Mouse (Mus musculus) liver, embryonic 11.5 days (tissue): ENCODE measurements around the gene Atp8b3. TPM values are rescaled to one million over a fixed set of nuclear protein-coding genes. Genes with fewer than 3 reads are reported as not detected.

Source experiments
- ATAC-seq: fragments of 200-750 bp; cut with Nextera tagmentation; replicated peaks from 2 replicates; pipeline ENCODE4 v1.8.0; 2017; ENCODE audit warnings: moderate number of reproducible peaks, mild to moderate bottlenecking, moderate TSS enrichment, moderate library complexity; ENCODE audit not compliant: low FRiP score
- DNase-seq: peaks from one replicate; pipeline ENCODE4 v3.0.0-alpha.2; 2017; ENCODE audit warnings: low spot score
- H3K27ac ChIP-seq: fragments of 300-500 bp; sonication (generic); 2 replicates; pipeline ENCODE4 v1.5.1; 2014; ENCODE audit warnings: mild to moderate bottlenecking, low read depth, low read length, control low read depth
- H3K27me3 ChIP-seq: fragments of 300-500 bp; sonication (generic); replicated peaks from 2 replicates; pipeline ENCODE4 v1.6.1; 2014; ENCODE audit warnings: low read length, mixed read lengths; ENCODE audit not compliant: control insufficient read depth, insufficient read depth
- H3K36me3 ChIP-seq: fragments of 300-500 bp; sonication (generic); 2 replicates; pipeline ENCODE4 v1.6.1; 2014; ENCODE audit warnings: mild to moderate bottlenecking, low read length, moderate library complexity, mixed read lengths; ENCODE audit not compliant: control insufficient read depth, insufficient read depth
- H3K4me1 ChIP-seq: fragments of 300-500 bp; sonication (generic); replicated peaks from 2 replicates; pipeline ENCODE4 v1.6.1; 2014; ENCODE audit warnings: low read length, mixed read lengths; ENCODE audit not compliant: control insufficient read depth, insufficient read depth
- H3K4me2 ChIP-seq: fragments of 300-500 bp; sonication (generic); 2 replicates; pipeline ENCODE4 v1.6.1; 2014; ENCODE audit warnings: mild to moderate bottlenecking, control low read depth, moderate library complexity
- H3K4me3 ChIP-seq: fragments of 300-500 bp; sonication (generic); 2 replicates; pipeline ENCODE4 v1.5.1; 2014; ENCODE audit warnings: low read depth, low read length, control low read depth
- H3K9ac ChIP-seq: fragments of 300-500 bp; sonication (generic); 2 replicates; pipeline ENCODE4 v1.6.1; 2014; ENCODE audit warnings: low read depth, low read length, control low read depth
- H3K9me3 ChIP-seq: fragments of 300-500 bp; sonication (generic); 2 replicates; pipeline ENCODE4 v1.6.1; 2016; ENCODE audit warnings: low read length, inconsistent platforms, mixed read lengths; ENCODE audit not compliant: control insufficient read depth
- WGBS: fragments of 180-500 bp; shearing (Covaris S2); extraction: QIAGEN DNeasy Blood & Tissue Kit; methylation state at CpG from one replicate; pipeline ENCODE4 v1.1.7; 2014; 5-methylcytosine and 5-hydroxymethylcytosine counted together
- polyA plus RNA-seq: library from polyadenylated mRNA; unstranded; fragments of >200 nt; fragmentation: Nextera tagmentation; extraction: Ambion mirVana; gene quantifications from 2 replicates; pipeline ENCODE4 v1.2.1, GENCODE M21; 2014

Atp8b3 gene
- polyA plus RNA-seq, 1 experiment from 2014 or later = 0.12 TPM

DNA sequence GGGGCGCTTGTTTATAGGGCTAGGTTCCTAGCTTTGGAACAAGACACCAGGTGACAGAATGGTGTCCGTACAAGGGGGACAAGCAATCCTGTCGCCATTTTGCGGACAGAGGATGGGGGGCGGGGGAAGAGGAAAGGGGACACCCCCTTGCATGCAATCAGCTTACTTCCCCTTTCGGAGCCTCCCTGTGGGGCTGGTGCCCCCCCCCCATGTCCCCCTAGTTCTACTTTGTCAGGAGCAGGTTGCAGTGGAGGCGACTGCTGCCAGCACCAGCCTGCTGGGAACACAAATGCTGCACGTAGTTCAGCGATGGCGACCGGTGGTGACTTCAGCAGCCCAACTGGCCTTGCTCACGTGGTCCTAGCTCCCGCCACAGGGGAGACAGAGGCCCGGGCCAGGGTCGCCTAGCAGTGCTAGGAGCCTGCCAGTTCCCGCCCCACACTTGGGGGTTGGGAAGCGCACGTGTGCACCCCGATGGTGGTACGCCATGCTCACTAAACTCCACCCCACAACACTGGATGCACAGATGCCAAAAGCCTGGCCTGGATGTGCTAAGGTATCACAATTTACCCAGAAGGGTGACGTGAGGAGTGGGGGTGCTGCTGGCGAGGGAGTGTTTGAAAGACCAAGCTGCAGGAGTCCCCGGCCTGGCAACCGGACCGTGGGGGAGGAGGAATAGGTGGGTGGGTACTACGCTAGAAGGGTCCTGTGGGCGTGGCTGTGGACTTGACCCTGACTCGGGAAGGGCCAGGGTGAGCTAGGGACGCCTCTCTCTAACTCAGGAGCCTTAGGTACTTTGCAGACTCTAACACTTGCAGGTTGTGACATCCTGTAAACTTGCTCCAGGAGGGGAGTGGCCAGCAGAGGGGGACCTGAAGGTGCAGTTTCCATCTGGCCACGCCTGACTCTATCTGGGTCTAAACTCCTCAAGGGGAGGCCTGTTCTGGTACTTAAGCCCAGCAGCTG is 32.2 kb upstream of the Atp8b3 start:
- Histone ChIP-seq H3K4me1 (peaks cover 76% of the 10 kb centered on the region), H3K9ac (peak overlapping the region; percentile 69), H3K4me3 (peak overlapping the region; percentile 50), H3K4me2 (peak overlapping the region; percentile 97), H3K36me3 (peaks cover 6% of the 10 kb centered on the region), H3K27me3 (no peaks in the 10 kb centered on the region), H3K9me3 (no peaks in the 10 kb centered on the region), H3K27ac (peak overlapping the region; percentile 95)
- DNase-seq = no peak
- WGBS = 18% methylated on average over 30 of the region's 30 CpGs
- peak; percentile 61 for ATAC-seq

DNA sequence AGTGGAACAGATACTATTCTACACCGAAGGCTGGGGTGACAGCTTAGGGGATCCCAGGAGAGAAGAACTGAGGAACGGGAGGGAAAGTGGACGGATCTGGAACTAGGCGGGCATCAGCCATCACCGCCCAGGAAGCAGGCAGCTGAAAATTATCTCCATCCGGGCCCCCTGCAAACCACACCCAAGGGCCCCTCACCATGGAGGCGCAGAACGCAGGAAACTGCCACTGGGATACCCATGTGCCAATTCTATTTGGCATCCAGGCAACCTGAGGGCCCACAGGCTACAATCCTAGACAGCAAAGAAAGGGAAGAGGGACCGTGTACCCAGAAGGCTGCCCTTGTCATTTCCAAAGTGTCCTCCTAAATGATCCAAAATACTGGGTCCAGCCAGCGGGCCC is 31.5 kb upstream of the Atp8b3 start:
- ATAC-seq = no peak

DNA sequence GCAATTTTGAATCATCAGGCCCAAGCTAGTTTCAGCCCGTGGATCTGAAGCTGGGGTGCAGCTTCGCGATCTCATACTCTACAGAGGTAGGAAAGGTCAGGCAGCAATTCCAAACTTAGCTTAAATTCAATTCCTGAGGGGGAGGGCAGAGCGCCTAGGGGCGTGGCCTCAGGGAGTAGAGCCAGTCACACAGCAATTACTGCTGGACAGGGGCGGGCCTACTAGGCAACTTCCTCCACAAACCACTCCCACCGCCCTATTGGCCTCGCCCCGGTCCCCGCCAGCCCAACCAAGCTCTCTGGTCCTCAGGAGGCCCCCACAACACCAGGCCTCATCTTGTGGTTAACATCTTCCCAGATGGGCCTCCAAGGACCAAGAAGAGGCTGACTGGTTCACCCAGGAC is 30.7 kb upstream of the Atp8b3 start:
- H3K36me3 ChIP-seq = peaks cover 6% of the 10 kb centered on the region
- H3K4me2 ChIP-seq = peak overlapping the region; percentile 97
- H3K27me3 ChIP-seq = no peaks in the 10 kb centered on the region
- peak overlapping the region; percentile 69 for H3K9ac ChIP-seq
- ATAC-seq (peak; percentile 79), DNase-seq (peak; percentile 81)
- peaks cover 61% of the 10 kb centered on the region for H3K4me1 ChIP-seq
- peak overlapping the region; percentile 95 for H3K27ac ChIP-seq
- 11% methylated on average over 10 of the region's 10 CpGs for WGBS
- peak overlapping the region; percentile 50 for H3K4me3 ChIP-seq
- no peaks in the 10 kb centered on the region for H3K9me3 ChIP-seq

More for the DNA sequence above, 31.5 kb upstream of the Atp8b3 start:
- H3K36me3 ChIP-seq = peaks cover 6% of the 10 kb centered on the region
- peaks cover 68% of the 10 kb centered on the region for H3K4me1 ChIP-seq
- peak overlapping the region; percentile 50 for H3K4me3 ChIP-seq
- peak overlapping the region; percentile 95 for H3K27ac ChIP-seq
- no peak for DNase-seq
- H3K9ac ChIP-seq = peak overlapping the region; percentile 69
- H3K4me2 ChIP-seq = peak overlapping the region; percentile 97
- 52% methylated on average over 10 of the region's 10 CpGs for WGBS
- no peaks in the 10 kb centered on the region for H3K9me3 ChIP-seq
- H3K27me3 ChIP-seq = no peaks in the 10 kb centered on the region

DNA sequence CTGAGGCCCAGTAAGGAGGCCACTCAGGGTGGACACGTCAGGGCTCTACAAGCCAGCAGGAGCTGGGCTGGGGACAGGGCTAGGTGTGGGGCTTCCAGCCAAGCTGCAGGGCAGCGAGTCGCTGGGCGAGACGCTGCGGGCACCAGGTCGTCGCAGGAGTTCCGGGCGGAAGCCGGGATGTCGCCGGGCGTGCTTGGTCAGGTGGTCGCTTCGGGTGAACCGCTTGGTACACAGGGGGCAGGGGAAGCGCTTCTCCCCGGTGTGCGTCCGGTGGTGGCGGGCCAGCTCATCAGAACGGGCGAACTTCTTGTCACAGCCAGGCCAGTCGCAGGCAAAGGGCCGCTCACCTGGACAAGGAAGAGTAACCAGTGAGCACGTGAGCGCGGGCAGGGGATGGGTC is 30.0 kb upstream of the Atp8b3 start:
- H3K36me3 ChIP-seq = peaks cover 6% of the 10 kb centered on the region
- no peak for DNase-seq
- no peaks in the 10 kb centered on the region for H3K27me3 ChIP-seq
- no peak overlapping the region for H3K4me3 ChIP-seq
- H3K27ac ChIP-seq = peak overlapping the region; percentile 95; the same call in 1 of the 2 replicates
- no peaks in the 10 kb centered on the region for H3K9me3 ChIP-seq
- no peak for ATAC-seq
- 94% methylated on average over 29 of the region's 29 CpGs for WGBS
- no peak overlapping the region for H3K9ac ChIP-seq
- H3K4me2 ChIP-seq = peak overlapping the region; percentile 97
- peaks cover 53% of the 10 kb centered on the region for H3K4me1 ChIP-seq

DNA sequence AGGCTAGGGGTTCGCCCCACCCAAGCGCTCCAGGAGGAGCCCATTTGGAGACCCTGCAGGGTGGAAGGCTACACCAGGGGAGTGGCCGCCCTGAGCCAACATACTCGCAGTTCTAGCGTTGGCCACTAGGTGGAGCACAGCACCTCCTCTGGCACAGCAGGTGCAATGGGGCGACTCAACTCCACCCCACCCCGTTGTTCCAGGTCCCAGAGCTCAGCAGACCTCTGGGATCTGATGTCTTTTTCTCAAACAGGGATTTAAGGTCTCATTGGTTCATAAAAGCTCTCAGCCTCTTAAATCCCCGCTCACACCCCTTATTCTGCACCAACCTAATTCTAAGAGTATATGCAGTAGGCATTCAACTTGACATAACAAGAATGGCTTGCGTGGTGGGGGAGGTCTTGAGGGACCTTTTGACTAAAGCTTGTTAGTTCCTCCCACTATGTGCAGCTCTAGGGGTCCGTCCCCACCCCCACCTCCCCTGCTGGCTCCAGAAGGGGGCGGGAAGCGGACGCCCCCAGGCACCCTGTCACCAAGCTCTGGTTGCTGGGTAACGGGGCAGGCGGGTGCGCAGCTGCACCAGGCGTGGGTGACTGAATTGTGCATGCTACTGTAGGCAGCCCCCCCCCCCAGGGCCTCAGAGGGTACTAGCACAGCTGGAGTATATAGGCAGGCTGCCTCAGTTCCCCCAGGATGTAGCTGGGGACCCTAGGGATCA is 27.6 kb upstream of the Atp8b3 start:
- Histone ChIP-seq H3K4me1 (peaks cover 37% of the 10 kb centered on the region), H3K27me3 (no peaks in the 10 kb centered on the region), H3K27ac (no peak overlapping the region), H3K4me2 (no peak overlapping the region), H3K4me3 (no peak overlapping the region), H3K9ac (no peak overlapping the region), H3K9me3 (no peaks in the 10 kb centered on the region), H3K36me3 (peaks cover 6% of the 10 kb centered on the region)
- peak; percentile 29; the same call in 1 of the 2 replicates for ATAC-seq
- 36% methylated on average over 17 of the region's 17 CpGs for WGBS
- peak; percentile 82 for DNase-seq

DNA sequence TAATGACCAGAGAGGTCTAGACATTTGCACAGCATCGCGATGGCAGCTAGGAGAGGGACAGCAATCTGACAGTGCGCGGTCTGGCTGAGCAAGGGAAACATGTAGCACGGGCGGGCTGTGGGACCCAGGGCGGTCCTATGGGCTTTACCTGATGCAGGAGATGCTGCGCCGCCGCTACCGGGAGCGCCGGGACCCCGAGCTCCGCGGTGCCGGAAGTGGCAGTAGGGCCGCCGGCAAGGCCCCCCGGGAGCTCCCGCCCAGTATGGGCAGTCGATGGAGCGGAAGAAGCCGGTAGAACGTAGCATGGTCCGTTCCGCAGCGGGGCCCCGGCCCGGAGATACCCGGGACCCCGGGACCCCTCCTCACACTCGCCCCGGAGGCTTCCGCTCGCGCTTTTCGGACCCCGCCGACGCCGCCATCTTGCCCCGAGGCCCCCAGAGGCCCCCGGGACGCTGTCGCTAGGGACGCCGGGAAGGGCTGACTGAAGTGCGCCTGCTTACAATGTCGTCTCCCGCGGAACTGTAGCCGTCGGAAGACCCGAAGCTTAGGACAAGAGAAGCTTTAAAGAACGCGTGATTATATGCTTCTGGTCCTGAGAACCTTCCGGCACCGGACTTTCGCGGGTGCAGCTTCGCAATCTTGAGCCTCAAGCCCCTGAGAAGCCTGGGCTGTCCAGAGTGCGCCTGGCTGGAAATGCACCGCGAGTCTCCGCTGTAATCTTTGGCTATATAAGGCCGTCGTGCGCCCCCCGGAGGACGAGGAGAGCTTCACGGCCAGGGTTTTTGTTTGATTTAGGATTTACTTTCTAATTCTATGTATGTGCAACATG is 22.4 kb upstream of the Atp8b3 start, which contains the start of gene Rexo1:
Rexo1 (minus strand) TSS at position 445 of the 829 bp plus-strand sequence.
- Histone ChIP-seq H3K27me3 (no peaks in the 10 kb centered on the region), H3K4me1 (peaks cover 32% of the 10 kb centered on the region), H3K9ac (peak within 1 kb of the TSS; percentile 95), H3K4me3 (peak within 1 kb of the TSS; percentile 98), H3K27ac (peak within 1 kb of the TSS; percentile 76), H3K4me2 (peak within 1 kb of the TSS; percentile 62), H3K9me3 (no peaks in the 10 kb centered on the region), H3K36me3 (no peaks in the 10 kb centered on the region)
- WGBS = under 1% methylated on average over 72 of the region's 72 CpGs
- ATAC-seq = peak; percentile 79
- DNase-seq = peak; percentile 95

DNA sequence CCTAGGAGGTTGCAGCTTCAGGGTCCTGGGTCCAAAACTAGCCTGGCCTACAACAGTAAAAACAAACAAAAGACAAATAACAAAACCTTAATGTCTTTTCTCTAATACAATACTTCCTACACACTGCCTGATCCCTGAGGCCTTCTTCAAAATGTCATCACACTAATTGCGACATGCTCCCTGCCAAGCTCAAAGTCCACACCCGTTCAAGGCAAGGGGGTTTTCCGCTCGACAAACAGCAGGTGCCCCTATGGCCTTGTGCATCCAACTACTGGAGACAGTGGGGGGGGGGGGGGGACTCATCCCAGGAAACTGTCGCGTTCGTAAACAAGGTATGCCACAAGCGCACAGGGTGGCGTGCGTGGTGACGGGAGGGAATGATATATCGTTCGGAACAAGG is 21.7 kb upstream of the Atp8b3 start:
- Histone ChIP-seq H3K27ac (peak overlapping the region; percentile 76), H3K9ac (peak overlapping the region; percentile 95), H3K27me3 (no peaks in the 10 kb centered on the region), H3K36me3 (no peaks in the 10 kb centered on the region), H3K4me1 (peaks cover 32% of the 10 kb centered on the region), H3K4me3 (peak overlapping the region; percentile 98), H3K4me2 (peak overlapping the region; percentile 62), H3K9me3 (no peaks in the 10 kb centered on the region)
- WGBS = 1% methylated on average over 13 of the region's 13 CpGs
- ATAC-seq = peak; percentile 13; the same call in 1 of the 2 replicates
- DNase-seq = no peak

DNA sequence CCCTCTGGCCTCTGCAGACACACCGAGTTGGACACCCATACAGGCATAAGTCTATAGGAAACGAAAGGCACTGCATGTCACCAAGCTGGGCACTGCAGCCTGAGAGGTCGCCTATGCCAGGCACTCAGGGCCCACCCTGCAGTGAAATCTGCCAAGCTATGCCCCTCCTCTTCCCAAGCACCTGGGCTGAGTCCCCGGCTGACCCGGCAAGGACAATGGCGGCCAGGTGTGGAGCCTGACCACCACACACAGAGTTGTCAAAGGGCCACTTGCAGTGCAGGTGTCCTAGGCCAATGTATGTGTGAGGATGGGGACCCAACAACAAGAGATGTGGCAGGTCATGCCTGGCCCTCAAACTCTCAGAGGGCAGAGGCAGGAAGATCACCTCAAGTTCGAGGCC is 20.5 kb upstream of the Atp8b3 start:
- peaks cover 38% of the 10 kb centered on the region for H3K4me1 ChIP-seq
- H3K27ac ChIP-seq = no peak overlapping the region
- peak overlapping the region; percentile 95 for H3K9ac ChIP-seq
- no peaks in the 10 kb centered on the region for H3K9me3 ChIP-seq
- H3K27me3 ChIP-seq = no peaks in the 10 kb centered on the region
- H3K4me3 ChIP-seq = peak overlapping the region; percentile 98
- DNase-seq (no peak), ATAC-seq (no peak)
- WGBS = 83% methylated on average over 7 of the region's 7 CpGs
- H3K4me2 ChIP-seq = peak overlapping the region; percentile 62
- no peaks in the 10 kb centered on the region for H3K36me3 ChIP-seq
